18 mouse cellular contexts compared by ENCODE assay signal in the genomic region with DNA sequence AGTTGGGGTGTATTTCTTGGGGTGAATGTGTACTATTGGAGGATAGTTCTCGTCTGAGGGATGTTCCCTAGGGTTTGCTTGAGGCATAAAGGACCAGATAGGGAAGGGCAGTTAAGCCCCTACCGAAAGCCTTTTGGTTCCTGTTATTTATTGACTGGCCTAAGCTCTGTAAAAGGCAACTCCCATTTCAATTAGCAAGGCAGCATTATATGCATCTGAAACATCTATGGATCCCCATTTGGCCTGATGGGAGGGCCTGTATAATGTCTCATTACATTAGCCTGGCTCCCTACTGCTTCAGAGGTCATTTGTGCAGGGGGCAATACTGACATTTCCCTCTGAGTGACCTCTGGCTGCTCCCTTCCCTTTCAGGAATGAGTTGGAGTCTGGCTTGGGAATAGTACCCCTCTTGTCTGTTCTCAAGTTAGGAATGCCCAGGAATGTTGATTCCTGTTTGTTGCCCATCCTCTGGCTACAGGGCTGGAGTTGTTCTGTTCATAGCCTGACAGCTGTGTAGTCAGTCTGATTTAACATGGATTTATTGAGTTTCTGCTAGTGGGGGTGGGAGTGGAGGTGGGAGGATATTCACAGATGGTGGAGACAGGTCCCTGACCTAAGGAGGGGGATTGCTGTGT. TPM values are rescaled to one million over a fixed set of nuclear protein-coding genes. Genes with fewer than 3 reads are reported as not detected.
DNase-seq lines count a peak whose midpoint lies in the region; ATAC-seq and TF ChIP-seq lines count a peak whose summit lies in the region.
"Had no signal": no experiment of that assay in that cellular context is flagged by ENCODE, and none has a peak within 500 bp of the region (broad histone marks: within the 10 kb centered on the region; RNA-seq: fewer than 3 reads in every experiment).

No protein-coding gene starts in this region.

- TF ChIP-seq CTCF in layer of hippocampus, adult 2 months (conservative IDR thresholded peaks at IDR 0.05): no peak

- no peak for ATAC-seq in forebrain, embryonic 11.5 days (replicated peaks; ENCODE audit: low FRiP score)
- ATAC-seq in neural tube, embryonic 13.5 days (ENCODE audit: low read depth): no peak; the same call in 1 of the 2 replicates
- ATAC-seq: forebrain, embryonic 13.5 days had no signal

- 31% methylated on average over 2 of the region's 2 CpGs for WGBS in forebrain, embryonic 10.5 days
- 25% methylated on average over 2 of the region's 2 CpGs for WGBS in forebrain, embryonic 11.5 days
- 4% methylated on average over 2 of the region's 2 CpGs for WGBS in neural tube, embryonic 13.5 days

- no peak overlapping the region for H3K4me3 ChIP-seq in forebrain, embryonic 10.5 days
- H3K4me3 ChIP-seq in forebrain, embryonic 11.5 days (ENCODE audit: low read depth, low read length): no peak overlapping the region
- H3K4me3 ChIP-seq in layer of hippocampus, adult 2 months: no peak overlapping the region
- no peak overlapping the region for H3K4me3 ChIP-seq in neural tube, embryonic 13.5 days
- H3K4me3 ChIP-seq: forebrain, embryonic 13.5 days; heart, embryonic 15.5 days; liver, embryonic 13.5 days had no signal

- no peaks in the 10 kb centered on the region for H3K27me3 ChIP-seq in forebrain, embryonic 10.5 days (ENCODE audit: poor library complexity, severe bottlenecking)
- no peaks in the 10 kb centered on the region for H3K27me3 ChIP-seq in forebrain, embryonic 11.5 days (ENCODE audit: control insufficient read depth, insufficient read depth, low read length)
- no peaks in the 10 kb centered on the region for H3K27me3 ChIP-seq in neural tube, embryonic 13.5 days
- H3K27me3 ChIP-seq: forebrain, embryonic 13.5 days; heart, embryonic 15.5 days; liver, embryonic 13.5 days had no signal

- no peaks in the 10 kb centered on the region for H3K36me3 ChIP-seq in forebrain, embryonic 10.5 days (replicated peaks)
- no peaks in the 10 kb centered on the region for H3K36me3 ChIP-seq in forebrain, embryonic 11.5 days (ENCODE audit: control insufficient read depth, insufficient read depth, low read length)
- H3K36me3 ChIP-seq in neural tube, embryonic 13.5 days: no peaks in the 10 kb centered on the region
- H3K36me3 ChIP-seq: heart, embryonic 15.5 days; liver, embryonic 13.5 days had no signal

- DNase-seq in forebrain, embryonic 10.5 days (ENCODE audit: extremely low spot score, low spot score): no peak
- DNase-seq in forebrain, embryonic 11.5 days (ENCODE audit: low spot score): no peak
- no peak for DNase-seq in layer of hippocampus, adult 2 months (ENCODE audit: low spot score in 2 of 2)
- DNase-seq in layer of hippocampus, adult 9-10 months (ENCODE audit: low spot score): no peak
- DNase-seq in embryo, embryonic 11 days: peak; percentile 42
- DNase-seq in urinary bladder, postnatal 10 days (ENCODE audit: low spot score): no peak
- no peak for DNase-seq in layer of hippocampus, postnatal 25 days (ENCODE audit: extremely low spot score in 1 of 2, low spot score in 1 of 2)
- DNase-seq: adrenal gland, postnatal 36 days; cerebellum, adult 11-12 months; gastrocnemius, postnatal 10 days; left cerebral cortex, postnatal 4 days; liver, embryonic 13.5 days; lung, postnatal 14 days; thymus, adult 18-20 months had no signal

- no peak overlapping the region for H3K4me2 ChIP-seq in forebrain, embryonic 11.5 days (ENCODE audit: low read depth, low read length, severe bottlenecking)
- no peak overlapping the region for H3K4me2 ChIP-seq in neural tube, embryonic 13.5 days
- H3K4me2 ChIP-seq: forebrain, embryonic 13.5 days; heart, embryonic 15.5 days; liver, embryonic 13.5 days had no signal

- no peaks in the 10 kb centered on the region for H3K9me3 ChIP-seq in forebrain, embryonic 10.5 days
- H3K9me3 ChIP-seq in forebrain, embryonic 11.5 days (ENCODE audit: control insufficient read depth, low read length): no peaks in the 10 kb centered on the region
- H3K9me3 ChIP-seq in neural tube, embryonic 13.5 days: no peaks in the 10 kb centered on the region
- H3K9me3 ChIP-seq: forebrain, embryonic 13.5 days; heart, embryonic 15.5 days; liver, embryonic 13.5 days had no signal

- H3K9ac ChIP-seq in forebrain, embryonic 11.5 days (ENCODE audit: low read length): no peak overlapping the region
- H3K9ac ChIP-seq in neural tube, embryonic 13.5 days: no peak overlapping the region
- H3K9ac ChIP-seq: forebrain, embryonic 13.5 days; heart, embryonic 15.5 days; liver, embryonic 13.5 days had no signal

- H3K4me1 ChIP-seq in forebrain, embryonic 10.5 days: peaks cover 29% of the 10 kb centered on the region
- H3K4me1 ChIP-seq in forebrain, embryonic 11.5 days (replicated peaks; ENCODE audit: control insufficient read depth, insufficient read depth, low read length): peaks cover 7% of the 10 kb centered on the region
- H3K4me1 ChIP-seq in neural tube, embryonic 13.5 days (replicated peaks): peaks cover 48% of the 10 kb centered on the region

- H3K27ac ChIP-seq in forebrain, embryonic 10.5 days: peak overlapping the region; percentile 41; the same call in 1 of the 2 replicates
- H3K27ac ChIP-seq in forebrain, embryonic 11.5 days (ENCODE audit: low read depth, low read length): no peak overlapping the region
- peak overlapping the region; percentile 79; the same call in 1 of the 2 replicates for H3K27ac ChIP-seq in layer of hippocampus, adult 2 months
- peak overlapping the region; percentile 54 for H3K27ac ChIP-seq in neural tube, embryonic 13.5 days (replicated peaks)
- H3K27ac ChIP-seq: forebrain, embryonic 13.5 days; heart, embryonic 15.5 days; liver, embryonic 13.5 days had no signal

RNA-seq across cellular contexts. Expression of a gene that starts 17.3 kb away (rescaled TPM):
- 11.9 and 13.0 TPM in 2 replicates for polyA plus RNA-seq in forebrain, embryonic 10.5 days (2016; fragmentation: Nextera tagmentation; extraction: Ambion mirVana)
- polyA plus RNA-seq in forebrain, embryonic 11.5 days (2014; fragmentation: Nextera tagmentation; extraction: Ambion mirVana): 19.9 and 21.5 TPM in 2 replicates
- 10 to 100 TPM; 71.6 to 72.1 TPM for total RNA-seq in layer of hippocampus, adult 2 months (2021)
- 12.3 and 12.9 TPM in 2 replicates for polyA plus RNA-seq in neural tube, embryonic 13.5 days (2015; fragmentation: Nextera tagmentation; extraction: Ambion mirVana)
- 10 to 100 TPM; 59.9 to 64.5 TPM for total RNA-seq in layer of hippocampus, postnatal 25 days (2021)

RNA-seq across cellular contexts. Expression of a gene that starts 47.1 kb away (rescaled TPM):
- 1.6 and 1.7 TPM in 2 replicates for polyA plus RNA-seq in forebrain, embryonic 10.5 days (2016; fragmentation: Nextera tagmentation; extraction: Ambion mirVana)
- 5.1 and 6.8 TPM in 2 replicates for polyA plus RNA-seq in forebrain, embryonic 11.5 days (2014; fragmentation: Nextera tagmentation; extraction: Ambion mirVana)
- 10 to 100 TPM; 18.4 to 18.6 TPM for total RNA-seq in layer of hippocampus, adult 2 months (2021)
- polyA plus RNA-seq in neural tube, embryonic 13.5 days (2015; fragmentation: Nextera tagmentation; extraction: Ambion mirVana): 2.8 and 2.9 TPM in 2 replicates
- 10 to 100 TPM; 17.6 to 19.2 TPM for total RNA-seq in layer of hippocampus, postnatal 25 days (2021)
- total RNA-seq: adrenal gland, postnatal 36 days had no signal
- polyA plus RNA-seq: heart, embryonic 15.5 days; liver, embryonic 13.5 days; spleen, adult 2 months had no signal
